Mouse (Mus musculus) kidney, postnatal 36 days (tissue): ENCODE measurements at regions not wholly inside any gene's neighbourhood (a gene's known extent, or its start where the extent isn't known, plus 50 kb on each side); places are given as distances from the start of the nearest gene placed in this dataset.

Experiments
- DNase-seq, 2 experiments: peaks; one replicate each; pipeline ENCODE4 v3.0.0; 2021 to 2022; ENCODE audit warnings: mixed read lengths in 2 of 2

DNA sequence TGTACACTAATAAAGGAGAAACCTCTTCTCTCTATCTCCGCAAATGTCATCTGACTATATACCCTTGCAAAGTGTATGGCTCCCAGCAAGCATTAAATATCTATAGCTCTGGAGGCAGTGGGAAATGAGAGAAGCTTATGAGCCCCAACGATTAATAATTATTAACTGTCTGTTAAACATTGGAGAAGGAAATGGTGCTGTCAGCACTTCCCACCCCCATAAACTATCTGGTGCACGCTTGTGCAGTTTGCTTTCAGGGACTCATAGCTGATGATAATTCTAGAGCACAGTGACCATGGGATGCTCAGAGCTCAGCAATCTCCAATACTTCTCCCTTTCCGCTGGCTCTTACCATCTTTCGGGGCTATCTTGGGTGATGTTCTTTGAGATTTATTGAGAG lies 541.2 kb downstream of the Grxcr1 start:
- peak; percentile 4 to 29 for DNase-seq

DNA sequence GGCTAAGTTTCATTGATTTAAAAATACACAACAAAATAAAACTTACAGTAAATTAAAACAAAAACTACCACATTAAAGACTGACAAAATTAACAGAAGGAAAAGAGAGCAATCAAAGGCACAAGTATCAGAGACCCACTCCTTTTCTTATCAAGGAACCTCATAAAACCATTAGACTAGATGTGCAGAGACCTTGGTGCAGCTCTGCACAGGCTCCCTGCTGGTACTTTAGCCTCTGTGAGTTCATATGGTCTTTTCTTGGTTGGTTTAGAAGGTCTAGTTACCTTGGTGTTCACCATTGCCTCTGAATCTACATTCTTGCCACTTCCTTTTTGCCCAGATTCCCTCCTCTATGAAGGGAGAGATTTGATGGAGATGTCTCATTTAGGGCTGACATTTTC lies 544.2 kb downstream of the Grxcr1 start:
- no peak for DNase-seq

- DNase-seq, result no peak
Observed at GRCm38 (mm10) chr5:68578496-68578895, 546.9 kb downstream of the Grxcr1 start.

- DNase-seq, result no peak
Observed at GRCm38 (mm10) chr5:68592423-68592822, 560.8 kb downstream of the Grxcr1 start.

GRCm38 (mm10) chr5:68618451-68618850 lies 586.8 kb downstream of the Grxcr1 start:
- DNase-seq, result no peak

- no peak for DNase-seq
Observed at GRCm38 (mm10) chr5:68635400-68635799, 603.8 kb downstream of the Grxcr1 start.

GRCm38 (mm10) chr5:68672834-68673233 lies 641.2 kb downstream of the Grxcr1 start:
- no peak for DNase-seq

- DNase-seq, result no peak
Observed at GRCm38 (mm10) chr5:68701342-68701741, 640.1 kb downstream of the Kctd8 start.

DNA sequence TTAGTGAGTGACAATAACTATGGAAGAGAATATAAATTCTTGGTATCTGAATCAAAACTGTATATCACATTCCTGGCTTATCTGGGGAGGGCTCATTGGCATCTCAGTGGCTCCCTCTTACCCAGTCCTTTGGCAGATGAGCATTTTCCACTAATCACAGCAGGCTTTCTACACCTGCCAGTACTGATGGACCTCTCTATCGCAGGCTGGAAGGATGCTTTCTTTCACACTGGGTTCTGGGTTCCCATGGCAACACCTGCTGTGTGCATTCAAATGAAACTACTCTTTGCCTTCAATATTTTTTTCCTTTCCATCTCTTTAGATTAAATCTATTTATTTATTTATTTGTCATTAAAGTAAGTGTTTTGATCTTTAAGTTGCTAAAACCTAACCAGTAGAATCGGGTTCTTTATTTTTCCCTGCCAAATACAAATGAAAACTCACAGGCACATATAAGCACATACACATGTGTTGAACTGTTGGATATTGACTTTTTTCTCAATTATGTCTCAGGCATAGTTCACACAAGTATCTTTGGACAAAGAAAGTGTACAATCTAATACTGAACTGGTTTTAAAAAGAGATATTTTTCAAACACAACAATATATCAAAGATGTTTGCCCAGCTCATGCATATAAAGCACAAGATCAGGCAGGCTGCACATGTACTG lies 635.9 kb downstream of the Kctd8 start:
- DNase-seq, result no peak

GRCm38 (mm10) chr5:68726733-68727132 lies 614.7 kb downstream of the Kctd8 start:
- no peak for DNase-seq

GRCm38 (mm10) chr5:68735186-68735585 lies 606.3 kb downstream of the Kctd8 start:
- DNase-seq, result no peak

DNA sequence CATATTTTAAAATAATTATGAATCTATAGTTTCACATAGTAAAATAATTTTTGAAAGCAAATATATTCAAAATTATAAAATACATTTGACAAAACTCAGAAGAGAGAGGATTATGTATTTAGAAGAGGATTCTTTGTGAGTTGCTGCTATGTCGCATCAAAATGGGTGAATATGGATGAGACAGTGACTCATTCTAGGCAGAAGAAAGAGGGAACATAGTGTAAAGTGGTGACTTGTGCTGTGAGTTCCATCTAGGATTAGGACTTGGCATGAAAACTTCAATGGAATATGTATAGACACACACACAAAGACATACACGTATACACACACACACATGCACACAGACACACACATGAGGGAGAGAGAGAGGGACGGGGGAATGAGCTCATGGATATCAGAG lies 591.0 kb downstream of the Kctd8 start:
- DNase-seq, result no peak

DNA sequence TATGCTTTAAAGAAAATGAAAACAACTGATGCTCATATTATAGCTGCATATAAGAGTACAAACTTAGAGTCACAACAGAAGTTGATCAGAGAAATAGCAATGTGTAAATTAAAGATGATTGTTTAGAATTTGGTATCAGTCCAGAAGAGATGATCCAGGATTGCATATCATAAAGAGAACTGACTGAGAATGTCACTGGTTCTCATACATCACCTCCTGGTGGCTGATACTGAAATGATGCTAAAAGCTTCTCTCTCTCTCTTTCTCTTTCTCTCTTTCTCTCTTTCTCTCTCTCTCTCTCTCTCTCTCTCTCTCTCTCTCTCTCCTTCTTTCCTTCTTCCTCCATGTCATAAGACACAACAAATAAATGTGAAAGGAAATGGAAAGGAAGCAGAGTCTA lies 588.5 kb downstream of the Kctd8 start:
- DNase-seq, result no peak
